Mouse (Mus musculus): ENCODE measurements around the gene Zfp398. TPM values are rescaled to one million over a fixed set of nuclear protein-coding genes. Genes with fewer than 3 reads are reported as not detected.
A peak's percentile ranks its signal among the peaks of the same experiment; 100 is the strongest.

Gene Zfp398
- total RNA-seq, 2 experiments from 2014 or later: 5.7 to 6.5 TPM

DNA sequence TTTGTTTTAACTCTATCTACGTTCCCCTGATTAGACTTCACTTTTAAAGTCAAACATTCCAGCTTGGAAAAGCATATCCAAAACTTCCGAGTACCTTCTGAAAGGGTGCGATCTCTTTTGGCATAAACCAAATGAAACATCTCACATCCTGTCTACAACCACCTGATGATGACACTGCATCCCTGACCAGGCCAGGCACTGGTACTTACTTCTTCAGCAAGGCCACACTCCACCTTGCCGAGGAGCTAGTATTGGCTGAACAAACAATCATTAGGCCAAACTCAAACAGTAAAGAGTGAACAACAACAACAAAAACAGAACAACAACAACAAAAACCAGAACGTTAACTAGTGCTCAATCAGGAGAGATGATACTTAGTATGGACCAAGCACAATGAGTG is 24.1 kb upstream of the Zfp398 start:
- no peak for DNase-seq
- peak overlapping the region; percentile 73; the same call in 1 of the 2 replicates for H3K4me3 ChIP-seq
- no peak for TF ChIP-seq CTCF (IDR thresholded peaks at IDR 0.05)
- no peak overlapping the region for H3K27ac ChIP-seq
- intact Hi-C loops (cut with DNase I): no loop called here

DNA sequence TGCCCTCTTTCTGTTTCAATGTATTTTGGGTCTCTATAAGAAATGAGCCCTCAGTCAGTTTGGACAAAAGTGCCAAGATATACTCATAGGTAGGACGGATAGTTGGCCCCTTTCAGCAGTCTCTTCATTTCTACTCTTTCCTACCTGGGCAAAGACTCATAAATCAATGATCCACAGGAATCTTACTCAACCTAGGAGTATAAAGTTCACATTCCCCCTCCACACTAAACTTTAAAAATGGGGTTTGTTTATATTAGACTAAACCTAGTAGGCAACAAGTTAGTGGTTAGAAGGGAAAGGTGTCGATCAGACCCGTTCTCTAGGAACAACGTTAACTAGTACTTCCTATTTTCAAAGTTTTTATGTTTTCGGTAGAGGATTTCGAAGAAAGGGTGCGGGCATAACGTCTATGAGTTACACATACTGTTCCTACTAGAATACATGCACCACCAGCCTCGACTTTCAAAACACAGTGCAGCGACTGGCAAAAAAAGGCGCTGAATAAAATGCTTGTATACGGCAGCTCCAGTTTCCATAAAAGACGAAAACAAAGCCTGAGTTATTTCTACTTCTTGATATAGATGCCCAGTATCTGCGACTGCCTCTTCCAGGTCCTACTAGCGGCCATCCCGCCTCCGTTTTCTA is 23.1 kb upstream of the Zfp398 start:
- peak overlapping the region; percentile 73 for H3K4me3 ChIP-seq
- no peak for TF ChIP-seq CTCF (IDR thresholded peaks at IDR 0.05)
- intact Hi-C loops (cut with DNase I): loop anchor here (2.0 kb wide), 1 partner anchor 18 kb away; the partner anchor contains the start of gene Zfp786
- peak overlapping the region; percentile 87 for H3K27ac ChIP-seq
- DNase-seq: no peak

GRCm38 (mm10) chr6:47813257-47813878 is 22.1 kb upstream of the Zfp398 start, which contains the start of gene Pdia4:
TSS of gene Pdia4 (minus strand) at chr6:47813430.
- no peak for TF ChIP-seq CTCF (IDR thresholded peaks at IDR 0.05)
- intact Hi-C loops (cut with DNase I): loop anchor here (2.0 kb wide), 1 partner anchor 17 kb away; the partner anchor contains the start of gene Zfp786
- peak within 1 kb of the TSS; percentile 87 for H3K27ac ChIP-seq

GRCm38 (mm10) chr6:47816151-47816550 is 19.3 kb upstream of the Zfp398 start:
- Histone ChIP-seq H3K27ac (no peak overlapping the region), H3K4me3 (no peak overlapping the region)
- TF ChIP-seq CTCF (IDR thresholded peaks at IDR 0.05): no peak
- intact Hi-C loops (cut with DNase I): no loop called here
- DNase-seq: no peak

More at GRCm38 (mm10) chr6:47813257-47813878, 22.1 kb upstream of the Zfp398 start, which contains the start of gene Pdia4:
- H3K4me3 ChIP-seq: peak within 1 kb of the TSS; percentile 73
- DNase-seq: peak; percentile 99

- TF ChIP-seq CTCF (IDR thresholded peaks at IDR 0.05): no peak
- no peak overlapping the region for H3K27ac ChIP-seq
- H3K4me3 ChIP-seq: no peak overlapping the region
- DNase-seq: no peak
- intact Hi-C loops (cut with DNase I): no loop called here
Observed at GRCm38 (mm10) chr6:47818721-47819120, 16.7 kb upstream of the Zfp398 start.

DNA sequence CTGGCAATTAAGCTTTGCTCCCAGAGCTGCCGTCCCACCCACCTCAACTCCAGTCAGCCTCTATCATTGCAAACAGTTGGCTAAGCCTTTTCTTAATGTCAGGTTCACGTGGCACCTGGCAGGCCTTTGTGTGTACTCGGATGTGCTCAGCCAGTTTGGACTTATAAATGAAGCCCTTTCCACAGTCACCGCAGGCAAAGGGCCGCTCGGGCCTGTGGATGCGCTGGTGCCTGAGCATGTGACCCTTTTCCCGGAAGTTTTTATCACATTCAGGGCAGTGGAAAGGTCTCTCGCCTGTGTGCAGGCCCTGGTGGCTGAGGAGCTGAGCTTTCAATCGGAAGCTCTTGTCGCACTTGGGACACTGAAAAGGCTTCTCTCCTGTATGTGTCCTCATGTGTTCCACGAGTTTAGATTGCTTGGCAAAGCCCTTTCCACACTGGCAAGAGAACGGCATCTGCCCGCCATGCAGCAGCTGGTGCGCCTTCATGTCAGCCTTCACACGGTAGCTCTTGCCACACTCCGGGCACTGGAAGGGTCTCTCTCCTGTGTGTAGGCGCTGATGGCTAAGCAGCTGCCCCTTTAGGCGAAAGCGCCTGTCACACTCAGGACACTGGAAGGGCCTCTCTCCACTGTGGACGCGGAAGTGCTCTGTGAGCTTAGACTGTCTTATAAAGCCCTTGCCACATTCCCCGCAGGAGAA is 15.7 kb upstream of the Zfp398 start:
- intact Hi-C loops (cut with DNase I): no loop called here
- DNase-seq: no peak
- no peak for TF ChIP-seq CTCF (IDR thresholded peaks at IDR 0.05)
- no peak overlapping the region for H3K27ac ChIP-seq
- H3K4me3 ChIP-seq: no peak overlapping the region

DNA sequence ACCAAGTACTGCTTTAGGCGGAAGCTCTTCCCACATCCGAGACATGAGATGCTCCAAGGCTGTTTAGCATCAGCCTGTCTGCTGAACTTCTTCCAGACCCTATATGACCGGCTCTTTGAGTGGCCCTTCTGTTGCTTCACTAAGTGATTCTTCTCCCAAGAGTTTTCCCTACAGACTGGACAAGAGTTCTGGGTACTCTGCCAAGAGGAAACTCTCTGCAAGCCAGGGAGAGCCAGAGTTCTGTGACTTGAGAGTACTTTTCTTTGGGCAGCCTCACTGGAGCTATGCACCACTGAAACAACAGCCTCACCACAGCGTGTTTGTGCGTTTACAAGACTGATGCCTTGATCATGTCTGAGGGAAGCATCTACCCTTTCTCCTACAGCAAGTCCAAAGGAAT is 14.2 kb upstream of the Zfp398 start:
- DNase-seq: no peak
- intact Hi-C loops (cut with DNase I): no loop called here
- TF ChIP-seq CTCF (IDR thresholded peaks at IDR 0.05): no peak

DNA sequence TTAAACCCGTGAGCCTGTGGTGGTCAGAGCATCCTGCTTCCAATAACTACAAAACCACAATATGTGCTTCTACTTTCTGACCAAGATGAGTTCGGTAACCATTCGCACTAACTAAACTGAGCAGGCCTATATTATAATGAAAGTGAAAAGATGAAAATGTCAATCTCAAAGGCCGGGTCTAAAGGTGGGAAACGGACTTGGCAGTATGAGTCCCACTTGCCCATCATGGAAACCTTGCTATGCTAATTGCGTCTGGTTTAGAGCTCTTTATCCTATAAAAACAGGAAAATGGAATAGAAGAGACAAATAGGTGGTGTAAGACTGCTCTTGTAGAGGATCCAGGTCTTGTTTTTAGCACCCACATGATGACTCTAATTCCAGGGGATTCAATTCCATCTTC is 13.7 kb upstream of the Zfp398 start:
- no peak overlapping the region for H3K4me3 ChIP-seq
- no peak for TF ChIP-seq CTCF (IDR thresholded peaks at IDR 0.05)
- DNase-seq: no peak
- intact Hi-C loops (cut with DNase I): no loop called here
- no peak overlapping the region for H3K27ac ChIP-seq

More for the DNA sequence above, 14.2 kb upstream of the Zfp398 start:
- Histone ChIP-seq H3K4me3 (no peak overlapping the region), H3K27ac (no peak overlapping the region)

GRCm38 (mm10) chr6:47824241-47824640 is 11.2 kb upstream of the Zfp398 start:
- no peak for DNase-seq
- H3K27ac ChIP-seq: no peak overlapping the region
- intact Hi-C loops (cut with DNase I): no loop called here
- TF ChIP-seq CTCF (IDR thresholded peaks at IDR 0.05): no peak
- H3K4me3 ChIP-seq: no peak overlapping the region

DNA sequence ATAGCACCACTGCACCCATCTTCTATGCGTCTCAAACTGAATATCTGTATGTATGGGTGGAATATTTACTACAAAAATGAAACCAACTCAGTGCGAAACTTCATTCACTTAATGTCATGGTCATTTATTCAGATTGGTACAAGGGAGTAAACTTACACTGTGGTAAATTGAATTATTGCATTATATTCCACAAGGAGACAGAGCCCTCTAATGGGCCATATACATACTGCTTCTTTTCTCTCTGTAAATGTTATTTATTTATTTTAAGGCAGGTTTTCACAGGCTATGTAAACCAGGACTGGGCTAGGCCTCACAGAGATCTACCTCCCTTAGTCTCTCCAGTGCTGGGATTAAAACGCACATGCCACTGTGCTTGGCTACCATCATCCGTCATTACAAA is 8.0 kb upstream of the Zfp398 start:
- Histone ChIP-seq H3K27ac (no peak overlapping the region), H3K4me3 (no peak overlapping the region)
- DNase-seq: no peak
- intact Hi-C loops (cut with DNase I): no loop called here
- TF ChIP-seq CTCF (IDR thresholded peaks at IDR 0.05): no peak

DNA sequence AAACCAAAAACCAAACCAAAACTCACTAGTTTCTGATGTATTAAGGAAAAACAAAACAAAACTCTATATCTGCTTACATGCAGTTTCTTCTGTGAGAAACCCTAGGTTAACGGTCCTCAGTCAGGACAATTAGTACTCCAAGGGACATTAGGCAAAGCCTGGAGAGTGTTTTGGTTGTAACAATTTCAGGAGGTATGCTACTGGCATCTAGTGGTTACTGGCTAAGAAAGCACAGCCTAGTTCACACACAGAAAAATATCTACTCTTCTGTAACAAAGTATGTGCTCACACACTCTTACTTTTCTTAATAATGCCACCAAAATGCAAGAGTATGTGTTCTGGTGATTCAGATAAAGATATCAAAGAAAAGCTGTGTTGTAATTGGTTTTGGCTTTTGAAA is 6.5 kb upstream of the Zfp398 start:
- no peak for DNase-seq
- peak; percentile 55 for TF ChIP-seq CTCF (IDR thresholded peaks at IDR 0.05)
- Histone ChIP-seq H3K4me3 (no peak overlapping the region), H3K27ac (no peak overlapping the region)
- intact Hi-C loops (cut with DNase I): no loop called here

- intact Hi-C loops (cut with DNase I): loop anchor here (1.0 to 2.0 kb wide), 2 partner anchors 18 to 31 kb away; partner anchors contain the start of gene Pdia4
- TF ChIP-seq CTCF (IDR thresholded peaks at IDR 0.05): no peak; the same call in none of the 2 replicates
- peak; percentile 95 for DNase-seq
- Histone ChIP-seq H3K4me3 (peak within 1 kb of the TSS; percentile 82), H3K27ac (peak within 1 kb of the TSS; percentile 87)
Observed at GRCm38 (mm10) chr6:47830104-47831078, 5.1 kb upstream of the Zfp398 start, which contains the start of gene Zfp786. TSS of gene Zfp786 (minus strand) at chr6:47830867.

Data from gastrocnemius, adult 2 months (tissue).